Mouse (Mus musculus) midbrain, embryonic 15.5 days (tissue): ENCODE results near the gene Mmd. TPM values are rescaled to one million over a fixed set of nuclear protein-coding genes. Genes with fewer than 3 reads are reported as not detected.

Source experiments
- ATAC-seq: fragments of 200-750 bp; cut with Nextera tagmentation; replicated peaks from 2 replicates; pipeline ENCODE4 v1.8.0; 2017; ENCODE audit warnings: moderate TSS enrichment
- H3K27ac ChIP-seq: fragments of 300-500 bp; sonication (generic); 2 replicates; pipeline ENCODE4 v1.5.1; 2015; ENCODE audit warnings: mild to moderate bottlenecking, inconsistent platforms
- H3K27me3 ChIP-seq: fragments of 300-500 bp; sonication (generic); replicated peaks from 2 replicates; pipeline ENCODE4 v1.6.1; 2015; ENCODE audit warnings: inconsistent platforms
- H3K36me3 ChIP-seq: fragments of 300-500 bp; sonication (generic); replicated peaks from 2 replicates; pipeline ENCODE4 v1.6.1; 2015; ENCODE audit warnings: inconsistent platforms
- H3K4me1 ChIP-seq: fragments of 300-500 bp; sonication (generic); 2 replicates; pipeline ENCODE4 v1.6.1; 2015; ENCODE audit warnings: inconsistent platforms
- H3K4me2 ChIP-seq: fragments of 300-500 bp; sonication (generic); 2 replicates; pipeline ENCODE4 v1.6.1; 2015; ENCODE audit warnings: inconsistent platforms, mild to moderate bottlenecking, moderate library complexity
- H3K4me3 ChIP-seq: fragments of 300-500 bp; sonication (generic); 2 replicates; pipeline ENCODE4 v1.5.1; 2015; ENCODE audit warnings: mild to moderate bottlenecking, inconsistent platforms
- H3K9ac ChIP-seq: fragments of 300-500 bp; sonication (generic); 2 replicates; pipeline ENCODE4 v1.6.1; 2015; ENCODE audit warnings: mild to moderate bottlenecking, inconsistent platforms
- H3K9me3 ChIP-seq: fragments of 300-500 bp; sonication (generic); 2 replicates; pipeline ENCODE4 v1.6.1; 2016; ENCODE audit warnings: inconsistent platforms
- WGBS: fragments of 180-500 bp; shearing (Covaris S2); methylation state at CpG from one replicate; pipeline ENCODE4 v1.1.7; 2015; ENCODE audit warnings: mixed read lengths; 5-methylcytosine and 5-hydroxymethylcytosine counted together
- polyA plus RNA-seq: library from polyadenylated mRNA; unstranded; fragments of >200 nt; fragmentation: Nextera tagmentation; extraction: Ambion mirVana; gene quantifications from 2 replicates; pipeline ENCODE4 v1.2.1, GENCODE M21; 2015

Mmd gene
- polyA plus RNA-seq, 1 experiment from 2014 or later, result 125 TPM

DNA sequence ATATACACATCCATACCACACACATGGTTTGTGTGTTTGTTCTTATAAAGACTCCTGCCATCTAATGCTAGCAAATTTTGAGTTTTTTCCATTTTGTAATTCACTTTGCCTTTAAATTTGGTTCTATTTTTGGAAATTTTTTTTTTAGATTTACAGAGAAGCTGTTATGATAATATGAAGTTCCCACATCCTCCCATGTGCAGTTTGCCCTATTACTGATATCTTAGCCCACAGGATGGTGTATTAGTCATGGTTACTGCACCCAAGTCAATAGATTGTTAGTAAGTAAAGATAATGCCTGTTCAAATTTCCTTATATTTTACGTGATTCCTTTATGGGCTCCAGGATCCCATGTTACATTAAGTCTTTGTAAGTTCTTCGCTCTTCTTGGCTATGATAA lies 45.4 kb downstream of the Mmd start:
- Histone ChIP-seq H3K27me3 (no peaks in the 10 kb centered on the region), H3K36me3 (no peaks in the 10 kb centered on the region), H3K27ac (no peak overlapping the region), H3K4me1 (no peaks in the 10 kb centered on the region), H3K9me3 (no peaks in the 10 kb centered on the region), H3K4me3 (no peak overlapping the region), H3K4me2 (no peak overlapping the region), H3K9ac (no peak overlapping the region)
- 88% methylated on average over 2 of the region's 2 CpGs for WGBS
- no peak for ATAC-seq

GRCm38 (mm10) chr11:90306067-90306466 lies 56.8 kb downstream of the Mmd start:
- Histone ChIP-seq H3K9me3 (no peaks in the 10 kb centered on the region), H3K36me3 (no peaks in the 10 kb centered on the region), H3K27ac (no peak overlapping the region), H3K27me3 (no peaks in the 10 kb centered on the region), H3K4me2 (no peak overlapping the region), H3K4me3 (no peak overlapping the region), H3K9ac (no peak overlapping the region), H3K4me1 (no peaks in the 10 kb centered on the region)
- 90% methylated on average over 5 of the region's 5 CpGs for WGBS
- ATAC-seq, result no peak

- Histone ChIP-seq H3K4me1 (no peaks in the 10 kb centered on the region), H3K4me3 (no peak overlapping the region), H3K36me3 (no peaks in the 10 kb centered on the region), H3K27ac (no peak overlapping the region), H3K9me3 (no peaks in the 10 kb centered on the region), H3K4me2 (no peak overlapping the region), H3K27me3 (no peaks in the 10 kb centered on the region), H3K9ac (no peak overlapping the region)
- 53% methylated on average over 6 of the region's 6 CpGs for WGBS
- no peak for ATAC-seq
Measured at GRCm38 (mm10) chr11:90306993-90307392, 57.7 kb downstream of the Mmd start.

- ATAC-seq, result no peak
- no peak overlapping the region for H3K4me2 ChIP-seq
- 84% methylated on average over 3 of the region's 3 CpGs for WGBS
Measured at GRCm38 (mm10) chr11:90314606-90315005, 65.3 kb downstream of the Mmd start.

GRCm38 (mm10) chr11:90317482-90317881 lies 68.2 kb downstream of the Mmd start:
- H3K4me1 ChIP-seq, result no peaks in the 10 kb centered on the region
- no peak overlapping the region for H3K4me2 ChIP-seq
- H3K4me3 ChIP-seq, result no peak overlapping the region
- WGBS, result 18% methylated on average over 4 of the region's 4 CpGs
- H3K9ac ChIP-seq, result no peak overlapping the region
- H3K27me3 ChIP-seq, result no peaks in the 10 kb centered on the region
- no peak for ATAC-seq
- H3K27ac ChIP-seq, result no peak overlapping the region
- no peaks in the 10 kb centered on the region for H3K9me3 ChIP-seq
- no peaks in the 10 kb centered on the region for H3K36me3 ChIP-seq

More at GRCm38 (mm10) chr11:90314606-90315005, 65.3 kb downstream of the Mmd start:
- Histone ChIP-seq H3K9me3 (no peaks in the 10 kb centered on the region), H3K4me1 (no peaks in the 10 kb centered on the region), H3K36me3 (no peaks in the 10 kb centered on the region), H3K27ac (no peak overlapping the region), H3K9ac (no peak overlapping the region), H3K4me3 (no peak overlapping the region), H3K27me3 (no peaks in the 10 kb centered on the region)

DNA sequence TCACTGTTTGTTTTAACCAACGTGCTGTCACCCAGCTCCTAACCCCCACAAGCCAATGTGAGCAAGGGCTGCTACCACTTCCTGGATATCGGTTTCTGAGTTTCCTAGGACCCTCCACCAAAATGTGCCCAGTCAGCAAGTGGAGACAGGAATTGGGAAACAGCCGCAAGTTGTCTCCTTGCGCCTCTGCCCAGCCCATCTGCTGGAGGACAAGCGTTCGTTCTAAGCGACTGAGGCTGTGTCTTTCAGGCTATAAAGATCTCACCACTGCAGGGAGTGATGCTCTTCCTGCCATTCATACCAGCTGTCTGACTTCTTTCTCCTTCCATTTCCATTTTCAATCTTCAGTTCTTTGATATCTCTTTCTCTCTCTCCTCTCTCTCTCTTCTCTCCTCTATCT lies 71.7 kb downstream of the Mmd start:
- Histone ChIP-seq H3K9me3 (no peaks in the 10 kb centered on the region), H3K27me3 (no peaks in the 10 kb centered on the region), H3K36me3 (no peaks in the 10 kb centered on the region), H3K4me1 (no peaks in the 10 kb centered on the region), H3K9ac (no peak overlapping the region), H3K4me2 (no peak overlapping the region), H3K4me3 (no peak overlapping the region), H3K27ac (no peak overlapping the region)
- no peak for ATAC-seq
- WGBS, result 70% methylated on average over 7 of the region's 7 CpGs

- no peak overlapping the region for H3K4me3 ChIP-seq
- no peaks in the 10 kb centered on the region for H3K4me1 ChIP-seq
- H3K4me2 ChIP-seq, result no peak overlapping the region
- H3K36me3 ChIP-seq, result no peaks in the 10 kb centered on the region
- H3K27ac ChIP-seq, result no peak overlapping the region
- WGBS, result 93% methylated on average over 3 of the region's 3 CpGs
- ATAC-seq, result no peak
- H3K9ac ChIP-seq, result no peak overlapping the region
- no peaks in the 10 kb centered on the region for H3K9me3 ChIP-seq
- H3K27me3 ChIP-seq, result no peaks in the 10 kb centered on the region
Measured at GRCm38 (mm10) chr11:90324597-90324996, 75.3 kb downstream of the Mmd start.

GRCm38 (mm10) chr11:90326146-90326545 lies 76.9 kb downstream of the Mmd start:
- H3K4me1 ChIP-seq, result no peaks in the 10 kb centered on the region
- WGBS, result 85% methylated on average over 5 of the region's 5 CpGs

GRCm38 (mm10) chr11:90326836-90327235 lies 77.6 kb downstream of the Mmd start:
- Histone ChIP-seq H3K27me3 (no peaks in the 10 kb centered on the region), H3K4me1 (no peaks in the 10 kb centered on the region), H3K4me2 (no peak overlapping the region), H3K36me3 (no peaks in the 10 kb centered on the region), H3K9ac (no peak overlapping the region), H3K27ac (no peak overlapping the region), H3K9me3 (no peaks in the 10 kb centered on the region), H3K4me3 (no peak overlapping the region)
- ATAC-seq, result no peak
- 70% methylated on average over 1 of the region's 1 CpGs for WGBS

More at GRCm38 (mm10) chr11:90326146-90326545, 76.9 kb downstream of the Mmd start:
- no peak for ATAC-seq
- H3K36me3 ChIP-seq, result no peaks in the 10 kb centered on the region
- H3K4me2 ChIP-seq, result no peak overlapping the region
- no peak overlapping the region for H3K4me3 ChIP-seq
- H3K27me3 ChIP-seq, result no peaks in the 10 kb centered on the region
- no peaks in the 10 kb centered on the region for H3K9me3 ChIP-seq
- no peak overlapping the region for H3K27ac ChIP-seq
- H3K9ac ChIP-seq, result no peak overlapping the region

Other genes with a start within 250 kb of the Mmd start
- 1.4 and 1.7 TPM in 2 replicates for gene Pctp, start 246.6 kb upstream of the Mmd start, polyA plus RNA-seq
- 7.8 and 8.8 TPM in 2 replicates for gene Tmem100, start 219.1 kb upstream of the Mmd start, polyA plus RNA-seq
- 21.3 and 23.6 TPM in 2 replicates for gene Gm45716, start 61.8 kb upstream of the Mmd start, polyA plus RNA-seq
- gene Hlf, start 141.4 kb downstream of the Mmd start, polyA plus RNA-seq, result 7.2 and 7.6 TPM in 2 replicates